Mouse (Mus musculus): ENCODE measurements around the gene Slc46a3.

DNA sequence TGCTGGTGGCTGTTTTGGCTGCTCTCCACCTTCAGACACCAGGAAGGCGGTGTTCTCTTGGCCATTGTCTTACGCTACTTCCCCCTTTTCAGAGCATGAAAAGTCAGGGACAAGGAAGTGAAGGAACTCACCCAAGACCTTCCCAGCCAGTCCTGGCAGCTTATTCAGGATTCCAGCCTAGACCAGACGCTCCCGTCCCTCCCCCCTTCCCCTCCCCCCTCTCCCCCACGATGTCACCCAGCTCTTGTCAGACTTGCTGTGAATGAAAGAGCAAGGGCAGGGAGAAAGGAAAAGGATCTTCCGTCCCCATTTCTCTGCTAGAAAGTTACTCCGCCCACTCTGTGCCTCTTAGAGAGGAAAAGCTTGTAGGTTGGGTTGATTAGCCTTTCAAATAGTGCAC, 51.3 kb downstream of the Slc46a3 start:
- TF ChIP-seq EP300 (IDR thresholded peaks at IDR 0.05; ENCODE audit: low read depth) (no peak), CTCF (IDR thresholded peaks at IDR 0.05; ENCODE audit: low read depth) (no peak)
